Mouse (Mus musculus) kidney, embryonic 14.5 days (tissue): ENCODE data around the gene Atxn10. TPM values are rescaled to one million over a fixed set of nuclear protein-coding genes. Genes with fewer than 3 reads are reported as not detected.

ENCODE experiments used
- ATAC-seq: fragments of 200-750 bp; cut with Nextera tagmentation; 2 replicates; pipeline ENCODE4 v1.8.0; 2017; ENCODE audit warnings: moderate number of reproducible peaks, mild to moderate bottlenecking, moderate TSS enrichment, moderate library complexity; ENCODE audit not compliant: low FRiP score, low TSS enrichment
- H3K27ac ChIP-seq: fragments of 300-500 bp; sonication (generic); 2 replicates; pipeline ENCODE4 v1.5.1; 2014; ENCODE audit warnings: low read depth, mild to moderate bottlenecking, low read length, moderate library complexity, mixed read lengths
- H3K27me3 ChIP-seq: fragments of 300-500 bp; sonication (generic); 2 replicates; pipeline ENCODE4 v1.6.1; 2014; ENCODE audit warnings: mild to moderate bottlenecking, low read length; ENCODE audit not compliant: control insufficient read depth, insufficient read depth
- H3K36me3 ChIP-seq: fragments of 300-500 bp; sonication (generic); 2 replicates; pipeline ENCODE4 v1.6.1; 2014; ENCODE audit warnings: low read length, mixed read lengths; ENCODE audit not compliant: control insufficient read depth, insufficient read depth
- H3K4me1 ChIP-seq: fragments of 300-500 bp; sonication (generic); 2 replicates; pipeline ENCODE4 v1.6.1; 2014; ENCODE audit warnings: low read length, mixed read lengths; ENCODE audit not compliant: control insufficient read depth, insufficient read depth
- H3K4me2 ChIP-seq: fragments of 300-500 bp; sonication (generic); replicated peaks from 2 replicates; pipeline ENCODE4 v1.6.1; 2014; ENCODE audit warnings: low read depth, mild to moderate bottlenecking, low read length
- H3K4me3 ChIP-seq: fragments of 300-500 bp; sonication (generic); 2 replicates; pipeline ENCODE4 v1.5.1; 2014; ENCODE audit warnings: mild to moderate bottlenecking, low read length
- H3K9ac ChIP-seq: fragments of 300-500 bp; sonication (generic); 2 replicates; pipeline ENCODE4 v1.6.1; 2014; ENCODE audit warnings: low read depth, mild to moderate bottlenecking, low read length, moderate library complexity
- H3K9me3 ChIP-seq: fragments of 300-500 bp; sonication (generic); 2 replicates; pipeline ENCODE4 v1.6.1; 2016; ENCODE audit warnings: low read length; ENCODE audit not compliant: control insufficient read depth
- WGBS: fragments of 180-500 bp; shearing (Covaris S2); extraction: QIAGEN DNeasy Blood & Tissue Kit; methylation state at CpG from one replicate; pipeline ENCODE4 v1.1.7; 2014; 5-methylcytosine and 5-hydroxymethylcytosine counted together
- polyA plus RNA-seq: library from polyadenylated mRNA; unstranded; fragments of >200 nt; fragmentation: Nextera tagmentation; extraction: Ambion mirVana; gene quantifications from 2 replicates; pipeline ENCODE4 v1.2.1, GENCODE M21; 2014

The Atxn10 gene
- polyA plus RNA-seq, 1 experiment from 2014 or later: 297 TPM

GRCm38 (mm10) chr15:85366938-85367337, 30.9 kb downstream of the Atxn10 start:
- peaks cover 3% of the 10 kb centered on the region; the same call in 1 of the 2 replicates for H3K9me3 ChIP-seq
- H3K27me3 ChIP-seq: no peaks in the 10 kb centered on the region
- H3K36me3 ChIP-seq: peaks cover 31% of the 10 kb centered on the region
- no peak overlapping the region for H3K4me3 ChIP-seq
- no peak overlapping the region for H3K9ac ChIP-seq
- H3K27ac ChIP-seq: no peak overlapping the region
- ATAC-seq: no peak
- no peak overlapping the region for H3K4me2 ChIP-seq
- 86% methylated on average over 5 of the region's 5 CpGs for WGBS
- H3K4me1 ChIP-seq: no peaks in the 10 kb centered on the region

DNA sequence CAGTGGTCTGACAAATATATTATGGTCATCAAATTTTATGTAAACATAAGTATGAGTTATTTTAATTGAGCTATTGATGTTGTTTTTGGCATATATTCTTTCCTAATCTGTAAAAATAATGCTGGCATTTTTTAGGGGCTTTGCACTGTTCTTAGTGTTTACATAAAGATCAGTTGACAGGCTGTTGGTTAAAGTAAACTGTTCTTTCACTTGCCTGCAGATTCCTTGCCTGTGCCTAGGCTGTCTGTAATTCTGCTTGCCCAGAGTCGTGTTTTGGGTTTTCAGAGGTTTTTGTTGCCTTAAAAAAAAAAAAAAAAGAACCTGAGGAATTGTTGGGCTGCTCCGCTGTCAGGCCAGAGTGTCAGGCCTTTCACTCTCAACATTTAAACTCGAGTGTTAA, 33.7 kb downstream of the Atxn10 start:
- ATAC-seq: no peak
- no peak overlapping the region for H3K27ac ChIP-seq
- H3K9ac ChIP-seq: no peak overlapping the region
- no peaks in the 10 kb centered on the region for H3K27me3 ChIP-seq
- H3K4me3 ChIP-seq: no peak overlapping the region
- WGBS: 43% methylated on average over 3 of the region's 3 CpGs
- no peaks in the 10 kb centered on the region for H3K4me1 ChIP-seq
- no peaks in the 10 kb centered on the region for H3K9me3 ChIP-seq
- no peak overlapping the region for H3K4me2 ChIP-seq
- H3K36me3 ChIP-seq: peaks cover 23% of the 10 kb centered on the region

DNA sequence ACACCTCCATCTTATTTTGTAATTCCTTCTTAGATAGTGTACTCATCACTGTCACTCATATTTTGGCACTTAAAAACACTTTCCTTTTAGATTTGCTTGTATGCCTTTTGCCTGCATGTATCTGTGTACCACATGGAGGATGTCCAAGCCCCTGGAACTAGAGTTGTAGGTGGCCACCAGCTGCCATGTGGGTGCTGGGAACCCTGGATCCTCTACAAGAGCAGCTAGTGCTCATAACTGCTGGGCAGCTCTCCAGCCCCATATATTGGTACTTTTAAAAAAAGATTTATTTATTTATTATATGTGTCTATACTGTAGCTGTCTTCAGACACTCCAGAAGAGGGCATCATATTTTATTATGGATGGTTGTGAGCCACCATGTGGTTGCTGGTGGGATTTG, 37.1 kb downstream of the Atxn10 start:
- H3K27me3 ChIP-seq: no peaks in the 10 kb centered on the region
- no peak overlapping the region for H3K4me3 ChIP-seq
- H3K4me2 ChIP-seq: no peak overlapping the region
- no peak overlapping the region for H3K27ac ChIP-seq
- no peaks in the 10 kb centered on the region for H3K9me3 ChIP-seq
- no peak for ATAC-seq
- peaks cover 22% of the 10 kb centered on the region for H3K36me3 ChIP-seq
- H3K4me1 ChIP-seq: no peaks in the 10 kb centered on the region
- no peak overlapping the region for H3K9ac ChIP-seq

DNA sequence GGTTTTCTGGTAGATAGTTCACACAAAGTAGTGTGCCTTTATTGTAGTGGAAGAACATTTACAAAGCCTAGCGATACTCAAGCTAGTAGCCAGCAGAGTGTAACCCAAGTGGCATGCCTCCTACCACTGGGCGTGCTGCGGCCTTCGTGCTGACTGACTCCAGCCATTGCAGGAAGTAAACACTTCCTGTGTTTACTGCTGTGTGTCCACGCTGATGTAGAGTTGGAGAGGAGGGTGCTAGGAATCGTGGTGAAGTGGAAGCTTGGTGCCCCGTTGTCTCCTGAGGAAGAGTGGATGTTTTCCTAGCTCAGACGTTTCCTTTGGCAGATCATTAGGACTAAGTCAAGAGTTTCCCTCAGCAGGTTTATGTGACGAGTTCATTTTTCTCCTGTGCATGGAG, 47.4 kb downstream of the Atxn10 start:
- Histone ChIP-seq H3K4me1 (0 out of 2 replicates have a peak, but pooled peaks cover 2% of the 10 kb centered on the region), H3K36me3 (peaks cover 45% of the 10 kb centered on the region), H3K27ac (no peak overlapping the region), H3K4me3 (no peak overlapping the region), H3K4me2 (no peak overlapping the region), H3K9me3 (no peaks in the 10 kb centered on the region), H3K9ac (no peak overlapping the region), H3K27me3 (no peaks in the 10 kb centered on the region)
- 69% methylated on average over 9 of the region's 9 CpGs for WGBS
- ATAC-seq: no peak

DNA sequence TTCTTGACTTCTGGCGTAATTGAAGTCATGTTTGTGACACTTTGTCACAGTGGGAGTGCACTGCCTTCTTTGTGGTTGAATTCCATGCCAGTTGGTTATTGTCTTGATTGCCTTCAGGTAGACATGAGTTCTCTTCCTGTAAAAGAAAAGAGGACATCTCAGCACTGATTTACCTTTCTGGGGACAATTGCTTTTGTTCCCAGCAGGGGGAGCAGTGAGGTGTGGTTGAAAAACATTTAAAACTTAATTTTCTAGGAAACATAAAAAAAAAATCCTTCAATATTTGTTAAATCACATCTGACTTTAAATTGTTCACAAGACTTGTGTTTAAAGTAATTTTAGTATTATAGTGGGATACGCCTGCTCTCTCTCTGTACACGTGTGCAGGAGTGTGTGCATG, 52.7 kb downstream of the Atxn10 start:
- Histone ChIP-seq H3K9me3 (no peaks in the 10 kb centered on the region), H3K36me3 (peaks cover 51% of the 10 kb centered on the region), H3K4me3 (no peak overlapping the region), H3K4me1 (0 out of 2 replicates have a peak, but pooled peaks cover 3% of the 10 kb centered on the region), H3K4me2 (no peak overlapping the region), H3K27ac (no peak overlapping the region), H3K27me3 (no peaks in the 10 kb centered on the region), H3K9ac (no peak overlapping the region)
- ATAC-seq: no peak
- WGBS: 76% methylated on average over 3 of the region's 3 CpGs

GRCm38 (mm10) chr15:85389915-85390314, 53.9 kb downstream of the Atxn10 start:
- 0 out of 2 replicates have a peak, but pooled peaks cover 3% of the 10 kb centered on the region for H3K4me1 ChIP-seq
- no peak overlapping the region for H3K4me3 ChIP-seq
- H3K4me2 ChIP-seq: no peak overlapping the region
- H3K9ac ChIP-seq: no peak overlapping the region
- H3K27me3 ChIP-seq: no peaks in the 10 kb centered on the region
- no peaks in the 10 kb centered on the region for H3K9me3 ChIP-seq
- peaks cover 40% of the 10 kb centered on the region for H3K36me3 ChIP-seq
- no peak for ATAC-seq
- no peak overlapping the region for H3K27ac ChIP-seq
- 74% methylated on average over 4 of the region's 4 CpGs for WGBS

- no peak overlapping the region for H3K4me3 ChIP-seq
- H3K27ac ChIP-seq: no peak overlapping the region
- no peaks in the 10 kb centered on the region for H3K9me3 ChIP-seq
- ATAC-seq: no peak
- no peaks in the 10 kb centered on the region for H3K4me1 ChIP-seq
- 93% methylated on average over 9 of the region's 9 CpGs for WGBS
- H3K4me2 ChIP-seq: no peak overlapping the region
- peaks cover 39% of the 10 kb centered on the region for H3K36me3 ChIP-seq
- no peaks in the 10 kb centered on the region for H3K27me3 ChIP-seq
- no peak overlapping the region for H3K9ac ChIP-seq
Measured at GRCm38 (mm10) chr15:85395360-85395759, 59.3 kb downstream of the Atxn10 start.

DNA sequence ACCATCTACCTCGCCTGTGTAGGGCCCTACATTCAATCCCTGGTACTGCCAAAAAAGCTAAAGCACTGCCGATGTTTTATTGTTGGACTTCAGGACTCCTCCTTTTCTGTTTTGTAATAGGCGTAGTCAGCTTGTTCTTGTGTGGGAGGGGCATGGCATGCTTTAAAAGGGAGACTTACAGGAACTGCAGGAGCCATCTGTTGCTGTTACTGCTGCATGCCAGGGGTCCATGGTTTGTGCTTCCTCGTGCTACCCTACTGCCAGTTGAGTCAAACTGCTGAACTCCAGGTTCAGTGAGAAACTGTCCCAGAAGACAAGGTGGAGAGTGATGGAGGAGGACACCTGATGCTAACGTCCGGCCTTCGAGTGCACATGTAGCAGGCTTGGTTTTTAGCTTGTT, 65.9 kb downstream of the Atxn10 start:
- H3K4me3 ChIP-seq: no peak overlapping the region
- no peak overlapping the region for H3K27ac ChIP-seq
- no peaks in the 10 kb centered on the region for H3K9me3 ChIP-seq
- H3K4me1 ChIP-seq: no peaks in the 10 kb centered on the region
- no peaks in the 10 kb centered on the region for H3K27me3 ChIP-seq
- H3K4me2 ChIP-seq: no peak overlapping the region
- peaks cover 19% of the 10 kb centered on the region; the same call in 1 of the 2 replicates for H3K36me3 ChIP-seq
- no peak overlapping the region for H3K9ac ChIP-seq
- WGBS: 78% methylated on average over 7 of the region's 7 CpGs
- ATAC-seq: no peak

DNA sequence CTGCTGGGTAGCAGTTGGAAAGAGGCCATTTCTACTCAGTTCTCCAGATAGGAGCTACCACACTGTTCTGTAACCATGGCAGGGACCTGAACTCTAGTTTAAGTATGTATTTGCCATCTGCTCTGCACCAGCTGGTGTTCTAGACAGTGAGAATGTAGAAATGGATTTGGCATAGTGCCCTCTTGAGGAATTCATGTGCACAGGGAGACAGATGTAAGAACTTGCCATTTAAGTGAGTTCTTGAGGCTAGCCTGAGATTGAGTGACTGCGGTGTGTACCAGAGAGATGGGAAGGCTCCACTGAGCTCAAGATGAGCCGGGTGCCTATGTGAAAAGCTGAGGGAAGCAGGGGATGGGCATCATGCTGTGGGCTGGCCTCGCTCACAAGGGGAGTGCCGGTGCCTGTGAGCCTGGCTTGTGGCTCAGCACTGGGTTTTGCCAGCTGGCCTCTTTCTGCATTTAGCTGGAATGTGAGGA, 67.2 kb downstream of the Atxn10 start:
- Histone ChIP-seq H3K27ac (no peak overlapping the region), H3K4me2 (no peak overlapping the region), H3K9ac (no peak overlapping the region), H3K9me3 (no peaks in the 10 kb centered on the region), H3K36me3 (peaks cover 16% of the 10 kb centered on the region; the same call in 1 of the 2 replicates), H3K4me3 (no peak overlapping the region), H3K27me3 (no peaks in the 10 kb centered on the region), H3K4me1 (no peaks in the 10 kb centered on the region)
- ATAC-seq: no peak
- WGBS: 88% methylated on average over 4 of the region's 4 CpGs
